Mouse (Mus musculus) layer of hippocampus, adult 9-11 months (tissue): ENCODE results near the gene Tprgl.

Source experiments
- DNase-seq: peaks from one replicate; pipeline ENCODE4 v3.0.0; 2022

Tprgl gene

GRCm38 (mm10) chr4:154109850-154110243, 50.6 kb downstream of the Tprgl start:
- no peak for DNase-seq

- DNase-seq: peak; percentile 56
These were observed 51.1 kb downstream of the Tprgl start for GRCm38 (mm10) chr4:154109216-154109849.
